Mouse (Mus musculus) hindbrain, embryonic 12.5 days (tissue): ENCODE measurements at regions not wholly inside any gene's neighbourhood (a gene's known extent, or its start where the extent isn't known, plus 50 kb on each side); places are given as distances from the start of the nearest gene placed in this dataset.

Experiments
- ATAC-seq: fragments of 200-750 bp; cut with Nextera tagmentation; 2 replicates; pipeline ENCODE4 v1.8.0; 2017; ENCODE audit warnings: moderate TSS enrichment; ENCODE audit not compliant: low FRiP score
- H3K27ac ChIP-seq: fragments of 300-500 bp; sonication (generic); 2 replicates; pipeline ENCODE4 v1.5.1; 2016; ENCODE audit warnings: mild to moderate bottlenecking
- H3K27me3 ChIP-seq: fragments of 300-500 bp; sonication (generic); 2 replicates; pipeline ENCODE4 v1.6.1; 2016; ENCODE audit warnings: mild to moderate bottlenecking
- H3K36me3 ChIP-seq: fragments of 300-500 bp; sonication (generic); 2 replicates; pipeline ENCODE4 v1.6.1; 2016; ENCODE audit warnings: mild to moderate bottlenecking
- H3K4me1 ChIP-seq: fragments of 300-500 bp; sonication (generic); 2 replicates; pipeline ENCODE4 v1.6.1; 2016
- H3K4me2 ChIP-seq: fragments of 300-500 bp; sonication (generic); replicated peaks from 2 replicates; pipeline ENCODE4 v1.6.1; 2016; ENCODE audit warnings: mild to moderate bottlenecking
- H3K4me3 ChIP-seq: fragments of 300-500 bp; sonication (generic); 2 replicates; pipeline ENCODE4 v1.5.1; 2016; ENCODE audit warnings: mild to moderate bottlenecking
- H3K9ac ChIP-seq: fragments of 300-500 bp; sonication (generic); 2 replicates; pipeline ENCODE4 v1.6.1; 2016; ENCODE audit warnings: mild to moderate bottlenecking, moderate library complexity
- H3K9me3 ChIP-seq: fragments of 300-500 bp; sonication (generic); replicated peaks from 2 replicates; pipeline ENCODE4 v1.6.1; 2016; ENCODE audit warnings: mild to moderate bottlenecking
- WGBS: fragments of 180-500 bp; shearing (Covaris S2); methylation state at CpG from one replicate; pipeline ENCODE4 v1.1.7; 2016; 5-methylcytosine and 5-hydroxymethylcytosine counted together

DNA sequence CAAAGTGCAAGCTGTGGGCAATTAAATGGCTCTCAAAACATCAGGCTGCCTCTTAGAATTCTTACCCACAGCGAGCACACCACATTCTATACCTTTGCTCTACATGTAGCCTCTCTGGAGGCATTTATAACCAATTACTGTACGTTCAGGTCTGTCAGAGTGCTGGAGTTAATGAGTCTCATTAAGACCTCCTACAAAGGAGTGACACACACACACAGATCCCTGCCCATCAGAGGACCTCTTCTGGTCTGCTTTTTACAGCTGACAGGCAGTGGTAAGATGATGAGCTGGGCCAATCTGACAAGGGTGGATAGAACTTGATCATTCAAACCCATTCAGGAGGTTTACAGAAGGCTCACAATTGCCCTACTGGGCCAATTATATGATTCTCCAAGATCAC is 110.4 kb upstream of the Lhx8 start:
- ATAC-seq = no peak
- 53% methylated on average over 2 of the region's 2 CpGs for WGBS
- Histone ChIP-seq H3K4me1 (no peaks in the 10 kb centered on the region), H3K27ac (no peak overlapping the region), H3K9me3 (0 out of 2 replicates have a peak, but pooled peaks cover 4% of the 10 kb centered on the region), H3K36me3 (no peaks in the 10 kb centered on the region), H3K4me2 (no peak overlapping the region), H3K9ac (no peak overlapping the region), H3K27me3 (no peaks in the 10 kb centered on the region), H3K4me3 (no peak overlapping the region)

DNA sequence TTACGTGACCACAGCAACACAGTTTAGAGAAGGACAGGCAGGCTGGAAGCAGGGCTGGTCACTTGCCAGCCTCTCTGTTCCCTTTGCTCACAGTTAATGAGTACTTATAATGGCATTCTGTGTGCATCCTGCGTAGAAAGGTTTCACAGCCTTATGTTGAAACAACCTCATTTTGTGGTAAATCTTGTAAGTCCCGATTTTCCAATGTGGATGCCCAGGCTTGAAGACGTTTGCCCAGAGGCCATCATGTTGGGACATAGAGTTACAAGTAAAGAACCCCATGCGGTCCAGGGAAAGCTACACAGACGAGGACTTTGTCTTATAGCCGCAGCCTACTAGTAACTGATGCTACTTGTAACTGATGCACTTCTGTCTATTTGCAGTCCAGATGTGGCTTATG is 100.4 kb upstream of the Lhx8 start:
- Histone ChIP-seq H3K27me3 (no peaks in the 10 kb centered on the region), H3K9ac (no peak overlapping the region), H3K4me1 (no peaks in the 10 kb centered on the region), H3K36me3 (no peaks in the 10 kb centered on the region), H3K4me3 (no peak overlapping the region), H3K4me2 (no peak overlapping the region), H3K27ac (no peak overlapping the region), H3K9me3 (no peaks in the 10 kb centered on the region)
- WGBS = 90% methylated on average over 7 of the region's 7 CpGs
- no peak for ATAC-seq

DNA sequence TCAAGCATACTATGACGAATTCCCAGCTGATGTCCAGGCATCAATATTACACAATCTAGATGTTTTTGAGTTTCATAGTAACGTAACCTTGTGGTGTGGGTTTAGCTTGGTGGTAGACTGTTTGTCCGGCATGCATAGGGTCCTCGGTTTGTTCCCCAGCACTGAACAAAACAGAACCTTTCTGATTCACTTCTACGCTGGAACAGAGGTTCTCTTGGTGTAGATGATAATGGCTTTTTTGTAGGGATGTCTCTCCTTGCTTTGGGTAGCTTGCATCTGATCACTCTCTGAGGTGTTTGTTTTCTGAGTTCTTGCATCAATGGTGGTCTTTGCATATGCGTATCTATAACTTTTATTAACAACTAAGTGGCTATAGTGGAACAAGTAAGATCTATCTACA is 99.2 kb upstream of the Lhx8 start:
- Histone ChIP-seq H3K4me1 (no peaks in the 10 kb centered on the region), H3K27me3 (no peaks in the 10 kb centered on the region), H3K36me3 (no peaks in the 10 kb centered on the region), H3K9me3 (no peaks in the 10 kb centered on the region), H3K4me2 (no peak overlapping the region), H3K4me3 (no peak overlapping the region), H3K9ac (no peak overlapping the region), H3K27ac (no peak overlapping the region)
- no peak for ATAC-seq
- WGBS = 89% methylated on average over 6 of the region's 6 CpGs

DNA sequence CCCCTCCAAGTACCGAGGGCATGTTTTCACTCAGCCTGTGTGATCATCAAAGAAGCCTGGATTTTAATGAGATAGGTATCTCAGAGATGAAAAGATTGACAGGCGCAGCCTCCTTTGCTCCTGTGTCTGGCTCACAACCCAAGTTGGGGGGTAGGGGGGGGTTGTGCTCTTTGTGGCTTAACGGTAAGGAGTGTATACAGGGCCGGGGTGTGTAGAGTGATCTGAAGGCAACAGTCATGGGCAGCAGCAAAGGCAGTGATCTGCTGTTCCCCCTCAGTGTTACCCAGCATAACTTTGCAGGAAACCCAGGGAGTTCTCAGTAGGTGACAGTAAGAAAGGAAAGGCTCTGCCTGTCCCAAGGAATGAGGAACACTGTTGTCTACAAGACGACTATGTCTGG is 94.1 kb upstream of the Lhx8 start:
- ATAC-seq = no peak
- H3K36me3 ChIP-seq = no peaks in the 10 kb centered on the region
- 84% methylated on average over 5 of the region's 5 CpGs for WGBS

DNA sequence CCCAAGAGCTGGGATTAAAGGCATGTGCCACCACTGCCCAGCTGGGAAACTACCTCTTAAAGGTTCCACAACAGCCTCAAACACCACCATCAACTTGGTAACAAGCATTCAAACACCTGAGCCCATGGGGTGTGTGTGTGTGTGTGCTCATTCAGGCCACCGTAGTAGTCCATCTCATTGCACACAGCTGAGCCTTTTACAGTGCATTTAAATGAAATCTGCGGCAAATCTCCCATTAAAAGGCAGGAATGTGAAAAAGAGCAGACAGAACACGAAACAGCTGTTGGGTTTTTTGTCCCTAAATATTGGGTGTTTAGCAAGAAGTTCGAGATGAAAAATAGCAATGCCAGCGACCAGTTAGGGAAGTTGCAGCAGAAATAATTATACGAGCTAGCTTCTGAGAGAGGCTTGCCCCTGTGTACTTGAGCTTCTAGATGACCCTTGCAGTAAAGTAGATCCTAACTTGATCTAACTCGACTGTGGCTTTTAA is 91.0 kb upstream of the Lhx8 start:
- no peak for ATAC-seq
- no peaks in the 10 kb centered on the region for H3K36me3 ChIP-seq
- H3K27me3 ChIP-seq = no peaks in the 10 kb centered on the region
- WGBS = 85% methylated on average over 7 of the region's 7 CpGs
- no peak overlapping the region for H3K4me2 ChIP-seq
- no peaks in the 10 kb centered on the region for H3K4me1 ChIP-seq
- H3K9ac ChIP-seq = no peak overlapping the region
- no peaks in the 10 kb centered on the region for H3K9me3 ChIP-seq
- H3K27ac ChIP-seq = no peak overlapping the region
- no peak overlapping the region for H3K4me3 ChIP-seq

More for the DNA sequence above, 94.1 kb upstream of the Lhx8 start:
- no peaks in the 10 kb centered on the region for H3K4me1 ChIP-seq
- no peak overlapping the region for H3K4me3 ChIP-seq
- no peak overlapping the region for H3K4me2 ChIP-seq
- H3K9ac ChIP-seq = no peak overlapping the region
- no peaks in the 10 kb centered on the region for H3K27me3 ChIP-seq
- no peak overlapping the region for H3K27ac ChIP-seq
- H3K9me3 ChIP-seq = no peaks in the 10 kb centered on the region

DNA sequence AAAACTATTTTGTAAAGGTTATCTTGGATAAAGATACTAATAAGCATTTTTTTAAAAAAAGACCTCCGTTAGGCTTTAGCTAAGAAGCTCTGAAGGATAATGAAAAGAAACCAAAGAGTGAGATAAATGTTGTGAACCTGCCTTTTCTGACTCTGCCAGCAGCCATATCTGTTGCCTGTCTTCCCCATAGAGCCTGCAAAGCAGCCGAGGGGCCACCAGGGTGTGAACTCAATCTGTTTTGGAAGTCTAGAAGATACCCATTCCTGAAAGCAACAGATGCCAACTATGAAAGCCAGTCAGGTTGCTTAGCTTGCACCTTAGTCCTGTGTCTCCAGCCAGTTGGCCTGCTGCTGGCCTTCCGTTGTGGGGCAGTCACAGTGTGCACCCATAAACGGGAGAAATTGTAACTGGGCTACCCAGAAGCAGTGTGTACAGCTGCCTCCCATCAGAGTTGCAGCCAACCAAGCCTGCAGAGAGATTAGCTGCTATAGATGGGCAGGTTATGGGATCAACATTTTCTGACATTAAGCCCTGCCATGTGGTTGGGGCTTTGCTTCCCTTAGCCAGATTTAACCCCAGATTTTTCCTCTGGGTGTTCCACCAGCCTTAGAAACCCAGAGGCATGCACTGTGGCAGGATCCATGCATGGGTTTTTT is 87.8 kb upstream of the Lhx8 start:
- Histone ChIP-seq H3K4me1 (no peaks in the 10 kb centered on the region), H3K4me3 (no peak overlapping the region), H3K4me2 (no peak overlapping the region), H3K9ac (no peak overlapping the region), H3K27ac (no peak overlapping the region), H3K36me3 (no peaks in the 10 kb centered on the region), H3K27me3 (no peaks in the 10 kb centered on the region), H3K9me3 (no peaks in the 10 kb centered on the region)
- WGBS = 82% methylated on average over 4 of the region's 4 CpGs
- ATAC-seq = no peak

DNA sequence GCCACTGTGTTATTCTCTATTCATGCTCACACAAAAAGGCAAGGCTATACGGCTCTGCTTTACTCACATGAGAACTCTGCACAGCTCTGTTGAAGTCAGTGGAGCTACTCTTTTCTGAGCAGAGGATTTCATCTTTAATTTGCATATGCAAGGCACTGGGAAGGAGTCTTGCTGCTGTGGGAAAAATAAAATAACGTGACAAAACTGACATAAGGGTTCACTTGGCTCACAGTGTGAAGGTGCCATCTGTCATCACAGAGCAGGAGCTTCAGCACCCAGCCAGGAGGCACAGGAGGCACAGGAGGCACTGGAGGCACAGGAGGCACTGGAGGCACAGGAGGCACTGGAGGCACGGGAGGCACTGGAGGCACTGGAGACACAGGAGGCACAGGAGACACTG is 83.9 kb upstream of the Lhx8 start:
- no peaks in the 10 kb centered on the region for H3K27me3 ChIP-seq
- no peak overlapping the region for H3K4me3 ChIP-seq
- no peak overlapping the region for H3K27ac ChIP-seq
- 62% methylated on average over 3 of the region's 3 CpGs for whole genome bisulfite sequencing
- ATAC-seq = no peak
- H3K36me3 ChIP-seq = no peaks in the 10 kb centered on the region
- no peak overlapping the region for H3K9ac ChIP-seq
- H3K4me1 ChIP-seq = no peaks in the 10 kb centered on the region
- H3K9me3 ChIP-seq = no peaks in the 10 kb centered on the region
- H3K4me2 ChIP-seq = no peak overlapping the region

DNA sequence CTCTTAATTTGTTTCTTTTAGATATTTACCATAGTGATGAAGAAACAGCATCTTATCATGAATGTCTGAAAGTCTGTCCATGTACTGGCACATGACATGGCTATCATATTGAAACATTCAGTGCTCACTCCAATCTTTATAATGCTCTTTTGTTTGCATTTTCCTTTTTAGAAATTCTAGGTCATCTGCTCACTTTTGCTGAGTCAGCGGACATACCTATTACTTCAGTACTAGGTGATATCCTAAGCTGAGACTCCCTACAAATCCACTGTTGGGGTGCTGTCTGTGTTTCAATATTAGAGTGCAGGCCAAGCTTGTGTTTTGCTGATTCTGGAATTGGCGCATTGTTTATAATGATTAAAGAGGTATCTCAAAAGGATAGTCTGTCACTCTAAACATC is 79.8 kb upstream of the Lhx8 start:
- ATAC-seq = no peak
- 93% methylated on average over 2 of the region's 2 CpGs for WGBS
- no peaks in the 10 kb centered on the region for H3K36me3 ChIP-seq
- H3K4me3 ChIP-seq = no peak overlapping the region
- no peak overlapping the region for H3K27ac ChIP-seq
- no peaks in the 10 kb centered on the region for H3K9me3 ChIP-seq
- no peak overlapping the region for H3K4me2 ChIP-seq
- H3K9ac ChIP-seq = no peak overlapping the region
- H3K4me1 ChIP-seq = no peaks in the 10 kb centered on the region
- H3K27me3 ChIP-seq = no peaks in the 10 kb centered on the region

DNA sequence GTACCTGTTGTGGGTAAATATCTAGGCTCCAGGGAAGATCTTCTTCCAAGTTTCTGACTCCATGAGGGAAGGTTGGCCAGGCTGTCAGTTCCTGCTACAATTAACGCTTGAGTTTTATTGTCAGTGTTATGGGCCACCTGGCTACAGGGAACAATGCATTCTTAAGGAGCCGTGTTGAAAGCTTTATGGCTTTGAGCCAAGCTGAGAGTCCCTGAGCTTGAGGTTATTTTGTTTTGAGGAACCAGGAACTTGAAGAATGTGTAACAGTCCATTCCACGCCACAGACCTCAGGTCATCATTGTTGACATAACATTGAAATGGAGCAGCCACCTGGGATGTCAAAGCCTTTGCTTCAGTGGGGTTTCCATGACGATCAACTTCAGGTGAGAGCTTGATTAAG is 71.6 kb upstream of the Lhx8 start:
- H3K27me3 ChIP-seq = no peaks in the 10 kb centered on the region
- H3K9ac ChIP-seq = no peak overlapping the region
- no peak overlapping the region for H3K27ac ChIP-seq
- ATAC-seq = no peak
- H3K4me1 ChIP-seq = no peaks in the 10 kb centered on the region
- no peaks in the 10 kb centered on the region for H3K9me3 ChIP-seq
- H3K4me2 ChIP-seq = no peak overlapping the region
- no peaks in the 10 kb centered on the region for H3K36me3 ChIP-seq
- no peak overlapping the region for H3K4me3 ChIP-seq
- 67% methylated on average over 4 of the region's 4 CpGs for WGBS

DNA sequence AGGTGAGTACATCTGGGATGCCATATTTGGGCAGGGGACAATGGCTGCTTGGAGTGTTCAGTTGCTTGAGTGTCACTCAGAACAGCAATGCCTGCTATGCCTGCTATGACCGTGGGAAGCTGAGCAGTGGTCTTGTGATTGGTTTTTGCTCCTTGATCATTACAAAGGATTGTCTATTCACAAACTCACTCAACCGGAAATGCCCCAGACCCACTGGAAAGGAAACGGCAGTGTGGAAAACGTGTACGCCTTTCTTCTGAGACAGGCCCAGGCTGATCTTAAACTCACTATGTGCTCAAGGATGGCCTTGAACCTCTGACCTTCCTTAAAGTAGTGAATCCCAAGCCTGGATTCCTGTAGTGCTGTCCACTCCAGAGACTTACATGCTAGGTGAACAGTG is 63.2 kb upstream of the Lhx8 start:
- Histone ChIP-seq H3K4me1 (peaks cover 2% of the 10 kb centered on the region), H3K27ac (no peak overlapping the region), H3K4me2 (no peak overlapping the region), H3K9ac (no peak overlapping the region), H3K27me3 (no peaks in the 10 kb centered on the region), H3K36me3 (no peaks in the 10 kb centered on the region), H3K4me3 (no peak overlapping the region), H3K9me3 (no peaks in the 10 kb centered on the region)
- WGBS = 46% methylated on average over 5 of the region's 5 CpGs
- no peak for ATAC-seq

DNA sequence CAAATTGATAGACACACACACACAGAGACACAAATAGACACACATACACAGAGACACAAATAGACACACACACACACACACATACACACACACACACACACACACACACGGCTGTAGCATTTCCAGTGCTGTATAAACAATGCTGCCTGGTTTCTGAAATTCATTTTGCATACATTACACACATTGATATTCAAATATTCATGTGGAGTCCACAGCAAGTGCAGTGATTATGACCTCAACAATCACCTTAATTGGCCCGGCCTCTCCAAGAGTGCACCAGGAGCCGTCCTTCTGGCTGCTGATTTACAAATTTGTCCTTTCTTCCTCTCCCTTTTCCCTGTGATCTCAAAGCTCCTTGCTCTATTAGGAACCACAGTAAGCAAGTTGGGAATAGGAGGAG is 61.2 kb upstream of the Lhx8 start:
- Histone ChIP-seq H3K4me3 (no peak overlapping the region), H3K36me3 (no peaks in the 10 kb centered on the region), H3K4me1 (peaks cover 15% of the 10 kb centered on the region), H3K27me3 (no peaks in the 10 kb centered on the region; the same call in 1 of the 2 replicates), H3K9ac (no peak overlapping the region), H3K9me3 (no peaks in the 10 kb centered on the region), H3K27ac (no peak overlapping the region), H3K4me2 (no peak overlapping the region)
- WGBS = 54% methylated on average over 3 of the region's 3 CpGs
- no peak for ATAC-seq

DNA sequence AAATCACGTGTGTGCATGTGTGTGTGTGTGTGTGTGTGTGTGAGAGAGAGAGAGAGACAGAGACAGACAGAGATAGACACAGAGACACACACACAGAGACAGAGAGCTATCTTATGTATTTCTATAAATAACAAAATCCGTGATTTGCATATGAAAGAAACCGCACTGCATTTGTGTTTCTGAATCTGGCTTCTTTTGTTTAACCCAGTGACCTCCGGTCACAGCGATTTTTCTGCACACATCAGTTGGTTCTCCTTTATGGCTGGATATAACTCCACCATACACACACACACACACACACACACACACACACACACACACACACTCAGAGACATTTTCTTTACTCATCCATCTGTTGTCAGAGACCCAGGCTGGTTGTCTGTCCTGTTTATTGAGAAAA is 58.2 kb upstream of the Lhx8 start:
- no peak; the same call in 1 of the 2 replicates for ATAC-seq
- H3K4me3 ChIP-seq = no peak overlapping the region

DNA sequence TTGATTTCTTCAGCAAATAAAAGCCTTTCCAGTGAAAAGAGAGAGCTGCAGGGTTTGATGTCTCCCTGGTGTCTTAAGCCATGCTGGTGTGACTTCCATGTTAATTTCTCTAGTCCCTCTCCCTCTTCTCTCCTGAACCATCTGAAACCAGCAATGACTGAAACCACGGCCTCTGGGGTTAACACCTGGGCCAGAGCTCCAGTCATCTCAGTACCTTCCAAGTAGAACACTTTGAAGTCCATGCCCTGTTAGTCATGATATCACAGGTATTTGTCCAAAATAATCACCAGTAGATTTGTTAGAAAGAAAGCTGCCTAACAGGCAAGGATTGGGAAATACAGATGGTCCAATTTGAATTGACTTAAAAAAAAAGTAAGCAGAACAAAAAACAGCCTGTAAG is 56.8 kb upstream of the Lhx8 start:
- WGBS = 63% methylated on average over 1 of the region's 1 CpGs
- no peak for ATAC-seq

More for the DNA sequence above, 58.2 kb upstream of the Lhx8 start:
- H3K27ac ChIP-seq = no peak overlapping the region
- H3K4me1 ChIP-seq = peaks cover 27% of the 10 kb centered on the region
- no peaks in the 10 kb centered on the region for H3K9me3 ChIP-seq
- WGBS = 40% methylated on average over 5 of the region's 5 CpGs
- H3K36me3 ChIP-seq = no peaks in the 10 kb centered on the region
- no peak overlapping the region for H3K9ac ChIP-seq
- H3K27me3 ChIP-seq = peaks cover 1% of the 10 kb centered on the region; the same call in 1 of the 2 replicates
- no peak overlapping the region for H3K4me2 ChIP-seq

More for the DNA sequence above, 56.8 kb upstream of the Lhx8 start:
- Histone ChIP-seq H3K4me2 (no peak overlapping the region), H3K27ac (no peak overlapping the region), H3K27me3 (peaks cover 6% of the 10 kb centered on the region; the same call in 1 of the 2 replicates), H3K4me1 (peaks cover 33% of the 10 kb centered on the region), H3K9ac (no peak overlapping the region), H3K4me3 (no peak overlapping the region), H3K36me3 (no peaks in the 10 kb centered on the region), H3K9me3 (no peaks in the 10 kb centered on the region)
